Mouse (Mus musculus): Measurements from ENCODE around the gene Cdyl.

GRCm38 (mm10) chr13:35770421-35770820 is 110.8 kb downstream of the Cdyl start:
- TF ChIP-seq POLR2A (IDR thresholded peaks at IDR 0.05; ENCODE audit: insufficient read length, low read depth) (no peak), TCF12 (IDR thresholded peaks at IDR 0.05; ENCODE audit: insufficient read depth, poor library complexity, severe bottlenecking) (no peak), SRF (IDR thresholded peaks at IDR 0.05; ENCODE audit: control insufficient read depth, insufficient read length, low read depth) (no peak), MAX (IDR thresholded peaks at IDR 0.05; ENCODE audit: low read depth) (no peak)
